8 mouse cellular contexts compared by ENCODE assay signal in the genomic region with DNA sequence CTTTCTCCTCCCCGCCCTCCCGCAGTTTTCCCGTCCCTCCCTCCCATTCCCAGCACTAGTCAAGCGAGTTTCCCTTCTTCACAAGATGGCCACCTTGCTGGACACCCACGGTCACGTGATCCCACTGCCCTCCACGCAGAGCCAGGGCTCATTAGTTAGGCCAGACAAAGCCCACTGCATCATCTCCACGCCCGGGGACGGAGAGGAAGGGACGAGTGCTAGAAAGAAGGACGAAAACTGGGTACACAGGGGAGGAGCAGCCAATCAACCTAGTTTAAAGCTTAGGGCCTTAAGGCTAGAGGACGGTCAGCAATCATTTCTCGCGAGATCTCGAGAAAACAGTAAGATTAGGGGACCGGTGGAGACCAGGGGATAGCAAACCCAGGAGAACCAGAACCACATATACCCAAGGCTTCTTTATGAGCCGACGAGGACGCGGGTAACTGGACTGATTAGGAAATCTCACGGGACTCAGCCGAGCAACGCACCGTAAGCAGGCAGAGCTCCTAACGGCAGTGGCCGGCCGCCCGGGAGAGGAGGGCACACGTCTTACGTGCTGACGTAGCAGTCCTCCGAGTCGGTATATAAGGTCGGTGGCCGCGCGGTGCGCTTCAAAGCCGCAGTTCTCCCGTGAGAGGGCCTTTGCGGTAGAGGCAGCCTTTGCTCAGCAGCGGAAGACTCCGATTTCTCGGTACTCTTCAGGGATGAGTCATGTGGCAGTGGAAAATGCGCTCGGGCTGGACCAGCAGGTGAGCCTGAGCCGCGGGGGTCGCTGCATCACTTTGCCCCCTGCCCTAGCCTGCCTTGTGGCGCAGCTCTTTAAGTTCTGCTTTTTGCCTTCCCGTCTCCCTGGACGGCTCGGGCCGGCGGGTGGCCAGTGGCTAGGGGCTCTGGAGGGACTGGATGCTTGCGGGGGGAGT. TPM values are rescaled to one million over a fixed set of nuclear protein-coding genes. Genes with fewer than 3 reads are reported as not detected.
DNase-seq lines count a peak whose midpoint lies in the region; ATAC-seq and TF ChIP-seq lines count a peak whose summit lies in the region.

A gene (plus strand): TSS at position 562 of the 920 bp plus-strand sequence.

- peak; percentile 85 for ATAC-seq in Patski
- ATAC-seq in hindbrain, embryonic 15.5 days (ENCODE audit: low FRiP score, low read depth) = peak; percentile 94

- H3K27me3 ChIP-seq in Patski = no peaks in the 10 kb centered on the region
- H3K27me3 ChIP-seq in hindbrain, embryonic 15.5 days = no peaks in the 10 kb centered on the region

- H3K4me1 ChIP-seq in hindbrain, embryonic 15.5 days (replicated peaks) = peaks cover 32% of the 10 kb centered on the region

- peak within 1 kb of the TSS; percentile 63 for H3K4me2 ChIP-seq in hindbrain, embryonic 15.5 days

- POLR2A ChIA-PET in Patski (lab: Charles Lee) = interaction anchor here (0.8 to 1.7 kb wide), 6 partner anchors 10 to 224 kb away, joined by 3 to 11 read pairs (median 5); no protein-coding TSS in a partner anchor

- peaks cover 4% of the 10 kb centered on the region for H3K36me3 ChIP-seq in hindbrain, embryonic 15.5 days

- peak; percentile 86 for DNase-seq in Patski (ENCODE audit: low read depth, low spot score)
- DNase-seq in cerebellum, postnatal 25 days = peak; percentile 92 to 97
- peak; percentile 87 to 95 for DNase-seq in frontal cortex, postnatal 36 days (ENCODE audit: low spot score in 2 of 2)
- DNase-seq in left cerebral cortex, adult 11 months (ENCODE audit: low spot score) = peak; percentile 75
- DNase-seq in lung, postnatal 4 days = peak; percentile 93 to 95
- DNase-seq in retina, postnatal 7 days (ENCODE audit: low read depth, low spot score) = peak; percentile 81
- DNase-seq in urinary bladder, adult 2 months (ENCODE audit: low spot score) = peak; percentile 97

- H3K9ac ChIP-seq in hindbrain, embryonic 15.5 days = peak within 1 kb of the TSS; percentile 99

- CTCF ChIA-PET in Patski (lab: Charles Lee) = no interaction called here

- no peaks in the 10 kb centered on the region for H3K9me3 ChIP-seq in hindbrain, embryonic 15.5 days

- under 1% methylated on average over 57 of the region's 57 CpGs for WGBS in hindbrain, embryonic 15.5 days

- peak within 1 kb of the TSS; percentile 98 for H3K27ac ChIP-seq in hindbrain, embryonic 15.5 days (replicated peaks)

- in situ Hi-C loops in Patski (cut with MboI; ENCODE audit: low pct_unique_long_range_greater_than_20kb) = loop anchor here (5.0 kb wide), 1 partner anchor 182 kb away; no protein-coding TSS in a partner anchor

- peak within 1 kb of the TSS; percentile 93 for H3K4me3 ChIP-seq in hindbrain, embryonic 15.5 days

- no peak for TF ChIP-seq CTCF in Patski (IDR thresholded peaks at IDR 0.05)

RNA-seq across cellular contexts. Expression of the gene that starts here (rescaled TPM):
- 242 TPM for polyA plus RNA-seq in Patski (2021)
- 95.5 and 96.6 TPM in 2 replicates for polyA plus RNA-seq in hindbrain, embryonic 15.5 days (2015; fragmentation: Nextera tagmentation; extraction: Ambion mirVana)
- 61.9 and 98.8 TPM in 2 replicates for polyA plus RNA-seq in urinary bladder, adult 2 months (2012; rRNA removed)

Comparison
In these comparisons a context has a peak if more than half of its experiments do, and no peak if none do; other contexts are left out.
1. Peak in every context shown above with its lines: DNase-seq, ATAC-seq, H3K4me3 ChIP-seq and H3K27ac ChIP-seq.